In genomic region chr2:145903983-145904616, GRCm38 (mm10) we compare ENCODE assay signal across 8 mouse cellular contexts. TPM values are rescaled to one million over a fixed set of nuclear protein-coding genes. Genes with fewer than 3 reads are reported as not detected.
DNase-seq lines count a peak whose midpoint lies in the region; TF ChIP-seq lines count a peak whose summit lies in the region.

No protein-coding gene starts in this region.

- no peak for TF ChIP-seq CTCF in layer of hippocampus, adult 2 months (conservative IDR thresholded peaks at IDR 0.05)

- H3K27me3 ChIP-seq in embryonic facial prominence, embryonic 10.5 days (replicated peaks; ENCODE audit: low read depth, poor library complexity, severe bottlenecking), result no peaks in the 10 kb centered on the region
- no peaks in the 10 kb centered on the region for H3K27me3 ChIP-seq in myocyte (ENCODE audit: control insufficient read depth, insufficient read depth, insufficient read length)

- peak overlapping the region; percentile 82 for H3K4me2 ChIP-seq in myocyte (ENCODE audit: low read depth)

- 35% methylated on average over 12 of the region's 12 CpGs for WGBS in embryonic facial prominence, embryonic 10.5 days

- peaks cover 58% of the 10 kb centered on the region for H3K79me2 ChIP-seq in myocyte (ENCODE audit: control insufficient read depth, insufficient read depth)

- peak overlapping the region; percentile 43 for H3ac ChIP-seq in myocyte (ENCODE audit: control insufficient read depth, insufficient read length)

- peaks cover 29% of the 10 kb centered on the region for H3K4me1 ChIP-seq in embryonic facial prominence, embryonic 10.5 days

- no peak for TF ChIP-seq POLR2A in myocyte (IDR thresholded peaks at IDR 0.05; ENCODE audit: insufficient read length, low read depth)

- peak overlapping the region; percentile 94 for H3K27ac ChIP-seq in layer of hippocampus, adult 2 months
- H3K27ac ChIP-seq in embryonic facial prominence, embryonic 10.5 days (replicated peaks), result peak overlapping the region; percentile 97

- H3K4me3 ChIP-seq in layer of hippocampus, adult 2 months, result peak overlapping the region; percentile 87
- H3K4me3 ChIP-seq in embryonic facial prominence, embryonic 10.5 days, result peak overlapping the region; percentile 98
- peak overlapping the region; percentile 77 for H3K4me3 ChIP-seq in myocyte

- H3K36me3 ChIP-seq in embryonic facial prominence, embryonic 10.5 days (replicated peaks), result peaks cover 37% of the 10 kb centered on the region
- H3K36me3 ChIP-seq in myocyte (ENCODE audit: control insufficient read depth, insufficient read depth), result peaks cover 16% of the 10 kb centered on the region

- H3K9me3 ChIP-seq in embryonic facial prominence, embryonic 10.5 days, result no peaks in the 10 kb centered on the region

- no peak for DNase-seq in layer of hippocampus, adult 2 months (ENCODE audit: low spot score in 2 of 2)
- DNase-seq in layer of hippocampus, postnatal 25 days (ENCODE audit: extremely low spot score in 1 of 2, low spot score in 1 of 2), result no peak
- no peak for DNase-seq in embryonic facial prominence, embryonic 10.5 days (ENCODE audit: low spot score)
- DNase-seq in induced T-regulatory cell, adult 2 months (ENCODE audit: low read depth), result peak; percentile 63
- no peak for DNase-seq in right cerebral cortex, postnatal 10 days (ENCODE audit: low spot score in 2 of 2)
- DNase-seq in spleen, postnatal 10 days (ENCODE audit: low spot score in 2 of 2), result no peak
- no peak for DNase-seq in right cerebral cortex, adult 2 months (ENCODE audit: low spot score in 2 of 2)

TF ChIP-seq in myocyte, 11 proteins besides CTCF, POLR2A, EP300 and RAD21:
- TF ChIP-seq REST (IDR thresholded peaks at IDR 0.05; ENCODE audit: insufficient read depth, insufficient read length) (no peak), TCF3 (IDR thresholded peaks at IDR 0.05; ENCODE audit: insufficient read length, low read depth) (no peak), CEBPB (IDR thresholded peaks at IDR 0.05; ENCODE audit: insufficient read depth, poor library complexity, severe bottlenecking) (no peak), MYOG (IDR thresholded peaks at IDR 0.05; ENCODE audit: control insufficient read depth in 1 of 3, insufficient read depth in 1 of 3, insufficient read length in 2 of 3, low read depth in 2 of 3) (no peak), USF1 (IDR thresholded peaks at IDR 0.05; ENCODE audit: low read depth) (no peak), MYOD1 (IDR thresholded peaks at IDR 0.05; ENCODE audit: control insufficient read depth in 1 of 3, insufficient read length in 2 of 3, low read depth in 2 of 3) (no peak), SRF (IDR thresholded peaks at IDR 0.05; ENCODE audit: control insufficient read depth, insufficient read length, low read depth) (no peak), TCF12 (IDR thresholded peaks at IDR 0.05; ENCODE audit: insufficient read depth, poor library complexity, severe bottlenecking) (no peak), E2F4 (IDR thresholded peaks at IDR 0.05; ENCODE audit: insufficient read depth) (no peak), MAX (IDR thresholded peaks at IDR 0.05; ENCODE audit: low read depth) (no peak), POLR2AphosphoS2 (IDR thresholded peaks at IDR 0.05; ENCODE audit: insufficient read length, low read depth) (no peak)
TF ChIP-seq in myocyte: peak in this region for 0.

RNA-seq across cellular contexts. Expression of gene Naa20, which starts 2.2 kb away (rescaled TPM):
- total RNA-seq in layer of hippocampus, adult 2 months (2021), result 10 to 100 TPM; 64.5 to 66.8 TPM
- 10 to 100 TPM; 68.4 to 69.2 TPM for total RNA-seq in layer of hippocampus, postnatal 25 days (2021)
- polyA plus RNA-seq in embryonic facial prominence, embryonic 10.5 days (2016; fragmentation: Nextera tagmentation; extraction: Ambion mirVana), result 160 and 162 TPM in 2 replicates
- 41.7 TPM for polyA plus RNA-seq in myocyte (2012; fragmentation: generic; extraction: Trizol)

RNA-seq across cellular contexts. Expression of gene Cfap61, which starts 30.5 kb away (rescaled TPM):
- 1 to 10 TPM; 2.0 to 2.2 TPM for total RNA-seq in layer of hippocampus, adult 2 months (2021)
- 1 to 10 TPM; 2.5 to 4.9 TPM for total RNA-seq in layer of hippocampus, postnatal 25 days (2021)
- 0.93 and 0.98 TPM in 2 replicates for polyA plus RNA-seq in embryonic facial prominence, embryonic 10.5 days (2016; fragmentation: Nextera tagmentation; extraction: Ambion mirVana)
- polyA plus RNA-seq in myocyte (2012; fragmentation: generic; extraction: Trizol), result 0.06 TPM

RNA-seq across cellular contexts. Expression of gene Crnkl1, which starts 30.7 kb away (rescaled TPM):
- 10 to 100 TPM; 19.8 to 21.6 TPM for total RNA-seq in layer of hippocampus, adult 2 months (2021)
- 10 to 100 TPM; 18.8 to 21.3 TPM for total RNA-seq in layer of hippocampus, postnatal 25 days (2021)
- 37.7 and 38.9 TPM in 2 replicates for polyA plus RNA-seq in embryonic facial prominence, embryonic 10.5 days (2016; fragmentation: Nextera tagmentation; extraction: Ambion mirVana)
- polyA plus RNA-seq in myocyte (2012; fragmentation: generic; extraction: Trizol), result 10.9 TPM
